Mouse (Mus musculus): ENCODE data around the gene Rala.

Gene Rala

DNA sequence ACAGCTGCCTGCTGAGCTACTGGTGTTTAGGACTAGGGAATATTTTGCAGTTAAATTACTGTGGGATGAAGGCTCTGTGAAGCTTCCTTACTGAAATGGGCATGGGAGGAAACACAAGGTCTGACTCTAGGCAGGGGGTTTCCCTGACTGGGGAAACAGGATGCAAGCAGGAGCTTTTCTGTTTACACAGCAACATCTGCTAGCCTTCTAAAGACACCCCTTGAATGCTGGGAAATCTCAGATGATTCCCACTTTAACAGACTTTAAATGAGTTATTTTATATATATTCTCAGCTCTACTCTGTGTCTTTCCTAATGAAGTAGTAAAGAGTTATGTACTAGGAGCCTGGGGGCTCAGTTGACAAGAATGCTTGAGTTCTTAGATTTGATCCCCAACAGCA is 65.0 kb downstream of the Rala start:
- no peak for DNase-seq

- no peak for DNase-seq
Observed at GRCm38 (mm10) chr13:17866741-17867140, 77.3 kb downstream of the Rala start.

DNA sequence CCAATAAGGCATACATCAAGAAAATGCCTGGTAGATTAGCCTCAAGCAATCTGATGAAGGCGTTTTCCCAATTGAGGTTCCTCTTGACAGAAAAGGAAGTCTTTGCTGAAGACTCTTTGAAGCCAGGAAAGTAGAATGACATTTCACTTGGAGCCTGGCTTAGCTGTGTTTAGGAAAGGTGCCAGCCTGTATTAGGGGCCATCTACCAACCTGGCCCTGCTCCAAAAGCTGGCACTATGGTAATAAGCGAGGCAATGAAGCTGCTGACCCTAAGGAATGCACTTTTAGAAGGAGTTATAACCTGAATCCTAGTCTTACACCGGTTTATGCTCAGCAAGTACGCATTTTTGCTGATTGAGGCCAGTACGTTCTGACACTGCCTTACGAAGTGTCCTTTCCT is 83.5 kb downstream of the Rala start:
- DNase-seq: no peak

DNA sequence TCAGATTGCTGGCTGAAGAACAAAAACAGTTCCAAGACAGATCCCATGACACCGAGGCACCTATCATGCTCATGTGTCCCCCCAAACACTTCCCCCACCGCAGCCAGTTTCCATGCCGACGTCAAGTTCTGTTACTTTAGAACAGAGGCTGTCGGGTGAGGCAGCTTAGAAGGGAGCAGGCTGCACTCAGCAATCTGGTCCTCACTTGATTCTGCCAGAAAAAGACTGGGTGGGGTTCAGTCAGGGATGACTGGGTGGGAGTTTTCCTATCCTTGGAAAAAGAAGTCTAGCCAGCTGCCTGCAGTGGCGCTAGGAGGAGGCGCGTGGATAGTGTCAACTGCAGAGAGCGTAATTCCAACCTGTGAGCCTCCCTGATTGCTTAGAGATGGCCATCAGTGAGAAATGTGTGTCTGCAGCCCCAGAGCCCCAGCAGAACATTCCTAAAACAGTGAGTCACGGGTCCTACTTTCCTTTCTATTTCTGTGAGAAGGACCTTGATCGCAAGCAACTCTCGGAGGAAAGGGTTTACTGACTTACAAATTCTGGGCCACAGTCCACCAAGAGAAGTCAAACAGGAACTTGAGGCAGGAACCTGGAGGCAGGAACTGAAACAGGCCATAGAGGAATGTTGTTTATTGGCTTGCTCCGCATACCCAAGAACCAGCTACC is 84.5 kb downstream of the Rala start:
- DNase-seq: no peak

DNA sequence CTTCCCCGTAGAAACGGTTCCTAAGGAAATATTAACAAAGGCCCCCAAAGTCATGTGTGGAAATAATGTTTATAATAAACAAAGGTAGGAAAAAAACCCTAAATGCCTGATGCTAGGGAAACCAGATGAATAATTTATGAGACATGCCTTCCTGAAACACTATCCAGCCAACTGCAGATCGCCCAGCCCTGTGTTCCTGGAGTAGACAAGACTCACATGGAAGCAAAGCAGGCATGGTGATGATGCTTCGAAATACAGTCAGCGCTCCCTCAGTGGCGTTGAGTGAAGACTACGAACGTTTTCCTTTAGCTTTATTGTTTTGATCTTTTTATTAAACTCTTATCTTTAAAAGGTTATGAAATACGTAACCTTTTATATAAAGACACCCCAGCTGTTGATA is 87.0 kb downstream of the Rala start:
- DNase-seq: no peak

DNA sequence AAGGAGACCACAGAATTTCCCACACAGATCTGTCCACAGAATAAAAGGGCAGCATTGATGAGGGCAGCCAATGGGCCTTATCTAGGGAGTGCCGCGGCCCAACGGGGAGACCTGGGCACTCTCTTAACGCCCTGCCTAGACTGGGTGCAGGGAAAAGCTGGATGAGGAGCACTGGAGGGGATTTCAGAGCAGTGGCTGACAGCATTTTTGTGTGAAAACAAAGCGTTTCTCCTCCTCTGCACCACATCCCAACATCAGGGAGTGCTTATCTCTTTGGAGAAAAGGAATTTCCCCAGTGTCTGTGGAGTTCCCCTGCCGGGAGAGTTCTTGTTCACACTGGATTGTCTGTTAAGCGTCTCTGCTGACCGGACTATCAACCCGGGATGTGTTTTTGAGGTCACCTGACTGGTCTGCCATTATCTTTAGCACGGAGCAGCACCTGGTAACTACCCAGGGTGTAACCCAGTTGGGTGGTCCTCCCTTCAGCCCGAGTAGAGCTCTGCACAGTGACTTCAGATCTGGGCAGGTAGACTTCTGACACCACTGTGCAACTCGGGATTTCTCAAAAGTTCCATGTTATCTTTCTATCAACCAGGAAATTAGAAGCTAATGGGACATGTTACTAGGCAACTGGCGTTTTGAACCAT is 88.4 kb downstream of the Rala start:
- no peak for DNase-seq

DNA sequence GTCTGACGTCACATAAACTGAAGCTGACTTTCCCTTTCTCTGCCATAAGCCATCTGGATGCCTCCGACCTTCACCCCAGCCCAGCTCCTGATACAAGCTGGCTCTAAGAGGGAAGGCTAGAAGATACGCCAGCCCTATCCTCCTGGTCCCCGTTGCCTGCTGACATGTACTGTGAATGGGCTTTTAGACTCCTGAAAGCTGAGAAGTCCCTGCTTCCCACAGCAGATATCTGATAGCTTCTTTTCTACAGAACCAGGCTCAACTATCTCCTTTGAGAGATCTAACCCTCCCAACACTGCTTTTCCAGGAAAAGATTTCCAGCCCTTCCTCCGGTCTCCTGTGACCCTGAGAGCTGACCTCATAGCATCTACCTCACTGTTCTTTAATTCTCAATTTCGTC is 89.3 kb downstream of the Rala start:
- no peak for DNase-seq

GRCm38 (mm10) chr13:17843336-17843735 is 100.7 kb downstream of the Rala start:
- DNase-seq: no peak

- DNase-seq: no peak
Observed at GRCm38 (mm10) chr13:17842756-17843155, 101.3 kb downstream of the Rala start.

GRCm38 (mm10) chr13:17839137-17839536 is 104.9 kb downstream of the Rala start:
- no peak for DNase-seq

GRCm38 (mm10) chr13:17838484-17838851 is 105.6 kb downstream of the Rala start:
- DNase-seq: peak in 1 of 2 experiments; percentile 68

DNA sequence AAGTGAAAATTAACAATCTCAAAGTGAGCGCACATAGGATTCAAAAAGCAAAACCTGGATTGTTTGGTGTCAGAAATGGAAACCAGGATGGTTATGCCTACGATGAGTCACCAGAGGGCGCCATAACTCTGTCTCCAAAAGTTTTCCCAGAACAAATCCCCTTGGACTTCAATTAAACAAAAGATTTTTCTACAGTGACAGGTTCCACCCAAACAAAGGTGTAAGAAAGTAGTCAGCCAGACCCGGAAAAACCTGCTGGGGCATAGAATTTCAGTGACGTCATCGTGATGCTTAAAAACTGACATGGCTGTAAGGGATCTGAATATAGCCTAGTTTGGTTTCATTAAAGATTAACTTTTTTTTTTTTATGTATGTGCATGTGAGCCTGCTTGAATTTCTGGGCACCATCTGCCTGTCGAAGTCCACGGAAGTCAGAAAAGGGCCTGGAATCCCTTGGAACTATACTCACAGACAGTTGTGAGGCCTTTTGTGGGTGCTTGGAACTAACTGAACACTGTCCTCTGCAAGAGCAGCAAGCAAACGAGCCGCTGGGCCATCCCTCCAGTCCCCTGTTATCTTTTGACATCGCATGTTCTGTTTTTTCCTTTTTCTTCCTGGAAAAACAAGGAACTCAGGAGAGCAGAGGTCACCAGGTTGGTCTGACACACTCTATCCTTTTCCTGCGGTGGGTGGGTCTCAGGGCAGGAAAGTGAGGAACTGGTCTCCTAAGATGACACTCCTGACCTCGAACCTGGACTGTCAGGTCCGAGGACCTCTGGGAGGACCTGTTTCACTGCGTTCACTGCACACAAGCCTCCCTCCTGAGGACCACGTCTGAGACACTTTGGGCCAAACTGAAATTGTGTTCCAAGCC is 106.2 kb downstream of the Rala start:
- peak in 1 of 2 experiments; percentile 20 for DNase-seq

GRCm38 (mm10) chr13:17836808-17837207 is 107.2 kb downstream of the Rala start:
- DNase-seq: no peak

GRCm38 (mm10) chr13:17832940-17833339 is 111.1 kb downstream of the Rala start:
- DNase-seq: no peak

Data from spleen, adult 18-20 months (tissue).